Mouse (Mus musculus): Measurements from ENCODE around the gene Ggt5. TPM values are rescaled to one million over a fixed set of nuclear protein-coding genes. Genes with fewer than 3 reads are reported as not detected.
A peak's percentile ranks its signal among the peaks of the same experiment; 100 is the strongest.

The Ggt5 gene
- total RNA-seq, 2 experiments from 2014 or later: 6.5 to 6.6 TPM

DNA sequence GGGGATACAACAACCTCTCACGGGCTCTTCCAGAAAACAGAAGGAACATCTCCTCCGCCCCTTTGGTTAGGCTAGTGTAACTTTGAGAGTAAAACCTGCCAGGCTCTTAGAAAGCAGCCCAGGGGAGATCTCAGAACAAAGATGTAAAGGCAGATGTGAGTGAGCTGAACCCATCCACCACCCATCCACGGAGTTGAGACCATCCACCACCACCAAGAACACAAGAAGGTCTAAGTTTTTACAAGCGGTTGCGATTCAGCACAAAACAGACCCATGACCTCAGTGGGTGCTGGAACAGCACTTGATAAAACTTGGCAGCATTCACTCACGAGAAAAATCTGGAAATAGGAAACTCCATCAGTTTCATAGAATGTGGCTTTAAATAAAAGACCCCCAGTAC is 36.8 kb downstream of the Ggt5 start:
- no peak for DNase-seq

DNA sequence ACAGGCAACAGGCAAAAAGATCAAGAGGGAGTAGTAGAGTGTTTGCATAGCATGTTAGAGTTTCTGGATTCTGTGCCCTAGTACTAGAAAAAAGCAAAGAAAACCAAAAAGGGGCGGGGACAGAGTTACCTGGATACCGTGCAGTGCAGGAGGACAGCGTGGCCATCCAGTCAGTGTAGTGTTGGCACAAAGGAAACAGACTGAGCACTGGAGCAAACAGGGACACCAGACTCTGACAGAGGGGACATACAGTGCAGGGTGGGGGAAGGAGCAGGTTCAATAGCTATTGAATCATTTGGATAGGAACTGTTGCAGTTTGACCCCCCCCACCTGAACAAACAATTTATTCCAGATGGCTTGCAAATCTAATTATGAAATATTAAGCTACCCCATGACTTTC is 37.9 kb downstream of the Ggt5 start:
- DNase-seq: peak in 1 of 2 experiments; percentile 37

DNA sequence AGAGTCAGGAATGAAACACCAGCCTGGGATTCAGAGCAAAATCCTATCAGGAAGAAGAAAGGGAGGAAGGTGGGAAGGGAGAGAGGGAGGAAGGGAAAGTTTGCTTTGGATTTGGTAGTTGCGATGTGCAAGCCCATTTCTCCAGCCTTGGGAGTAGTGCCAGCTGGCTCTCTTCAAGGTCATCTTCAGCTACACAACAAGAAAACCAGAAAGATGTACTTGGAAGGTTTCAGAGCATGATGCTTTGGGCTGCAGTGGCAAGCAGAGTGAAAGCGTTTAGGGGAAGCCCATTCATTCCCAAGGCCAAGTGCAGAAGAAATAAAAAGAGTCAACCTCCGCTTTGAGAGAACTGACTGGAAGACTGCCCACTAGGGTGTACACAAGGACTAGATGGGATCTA is 38.4 kb downstream of the Ggt5 start:
- DNase-seq: peak; percentile 80 to 85

DNA sequence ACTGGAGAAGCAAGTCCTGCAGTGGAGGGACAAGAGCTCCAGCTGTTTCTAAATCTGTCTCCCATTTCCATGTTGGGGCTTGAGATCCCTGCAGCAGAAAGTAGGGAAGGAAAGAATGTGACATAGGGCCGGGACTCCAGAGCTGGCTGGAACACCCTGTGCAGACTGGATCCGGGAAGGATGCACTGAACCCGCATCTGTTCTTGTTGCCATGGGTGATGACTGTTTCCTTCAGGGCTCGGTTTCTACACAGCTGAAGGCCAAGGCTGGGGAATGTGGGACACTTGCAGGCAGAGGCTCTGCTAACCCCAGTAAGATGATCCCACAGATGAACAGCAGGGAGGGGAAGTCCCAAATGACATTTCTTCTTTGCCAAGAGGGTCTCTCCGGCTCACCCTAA is 43.5 kb downstream of the Ggt5 start:
- peak; percentile 35 to 37 for DNase-seq

DNA sequence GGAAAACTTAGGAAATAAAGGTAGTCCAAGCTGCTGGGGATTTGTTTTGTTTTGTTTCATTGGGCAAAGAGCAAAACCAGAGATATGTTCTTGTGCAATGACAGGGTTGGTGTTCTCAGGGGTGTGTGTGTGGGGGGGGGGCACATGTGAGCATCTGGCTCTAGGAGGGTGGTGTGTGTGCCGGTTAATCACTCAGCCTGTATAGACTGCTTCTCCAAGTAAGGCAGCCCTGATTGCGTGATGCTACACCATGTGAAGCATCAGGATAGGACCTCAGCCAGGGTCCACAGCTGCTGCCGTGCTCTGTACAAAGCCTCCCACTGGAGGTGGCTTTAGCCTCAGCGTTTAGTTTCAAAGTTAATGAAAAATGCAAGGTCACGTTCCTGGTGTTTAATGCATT is 43.9 kb downstream of the Ggt5 start:
- no peak for DNase-seq

DNA sequence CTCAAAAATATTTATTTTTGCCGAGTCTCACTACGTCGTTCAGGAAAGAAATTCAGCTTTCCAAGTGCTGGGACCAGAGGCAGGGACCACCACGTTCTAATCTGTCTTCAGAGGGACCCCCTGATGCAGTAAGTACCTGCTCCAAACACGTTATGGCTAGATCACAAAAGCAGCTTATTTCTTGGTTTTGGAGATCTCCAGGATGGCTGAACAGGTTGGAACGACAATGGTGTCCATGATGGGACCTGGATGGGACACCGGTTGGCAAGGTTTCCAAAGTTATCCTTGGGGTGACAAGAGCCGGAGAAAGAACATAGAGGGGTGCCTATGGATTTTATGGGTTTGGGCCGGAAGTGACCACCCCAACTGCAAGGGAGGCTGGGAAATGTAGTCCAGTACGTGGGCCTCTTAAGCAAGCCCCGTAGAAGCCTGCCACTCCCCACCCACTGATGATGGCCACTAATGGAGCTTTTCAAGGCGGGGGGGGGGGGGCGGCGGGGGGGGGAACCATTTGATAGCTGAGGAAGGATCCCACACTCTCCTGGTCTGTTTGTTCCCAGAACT is 44.5 kb downstream of the Ggt5 start:
- DNase-seq: no peak

DNA sequence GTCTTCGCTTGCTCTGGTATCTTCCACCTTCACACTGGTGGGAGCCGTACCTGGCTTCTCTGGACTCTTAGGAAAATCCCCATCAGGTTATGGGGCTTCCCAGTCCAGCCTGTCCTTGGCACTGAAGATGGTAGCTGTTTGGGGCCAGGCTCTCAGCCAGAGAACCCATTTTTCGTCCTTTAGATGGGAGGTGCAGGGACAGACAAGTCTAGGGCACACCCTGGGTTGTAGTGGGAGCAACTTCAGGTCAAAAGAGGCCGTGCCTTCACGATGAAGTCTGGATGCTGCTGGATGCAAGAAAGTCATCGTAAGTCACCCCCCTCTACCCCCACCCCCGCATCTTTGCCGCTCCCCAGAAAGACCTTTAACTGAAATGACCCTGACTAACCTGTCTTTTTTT is 45.5 kb downstream of the Ggt5 start:
- no peak for DNase-seq

DNA sequence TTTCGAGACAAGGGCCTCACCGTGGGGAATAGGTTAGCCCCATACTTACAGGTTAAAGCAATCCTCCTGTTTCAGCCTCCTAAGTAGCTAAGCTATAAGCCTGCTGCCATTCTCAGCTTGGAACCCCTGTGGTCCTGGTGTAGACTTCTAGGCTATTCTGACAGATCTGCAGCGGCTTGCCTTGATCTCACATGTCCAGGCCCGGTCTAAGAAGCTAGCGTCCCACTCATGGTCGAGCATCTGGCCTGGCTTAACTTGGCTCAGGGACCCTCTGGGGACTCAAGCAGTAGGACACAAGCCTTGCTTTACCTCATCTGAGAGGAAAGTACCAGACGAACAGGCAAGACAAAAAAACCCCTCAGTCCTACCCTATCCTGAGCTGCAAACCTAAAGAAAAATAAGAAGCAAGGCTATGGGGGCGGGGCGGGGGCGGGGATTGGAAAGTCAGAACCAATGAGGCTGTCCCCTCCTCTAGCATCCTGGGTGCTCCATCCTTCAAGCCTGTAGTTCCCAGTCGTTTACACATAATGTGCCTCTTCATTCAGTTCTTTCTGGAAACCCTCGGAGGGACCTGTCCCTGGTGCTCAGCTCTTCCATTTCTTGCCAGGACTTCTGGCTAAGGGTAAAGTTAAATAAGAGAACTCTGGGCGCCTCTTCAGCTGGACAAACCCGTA is 46.0 kb downstream of the Ggt5 start:
- no peak for DNase-seq

DNA sequence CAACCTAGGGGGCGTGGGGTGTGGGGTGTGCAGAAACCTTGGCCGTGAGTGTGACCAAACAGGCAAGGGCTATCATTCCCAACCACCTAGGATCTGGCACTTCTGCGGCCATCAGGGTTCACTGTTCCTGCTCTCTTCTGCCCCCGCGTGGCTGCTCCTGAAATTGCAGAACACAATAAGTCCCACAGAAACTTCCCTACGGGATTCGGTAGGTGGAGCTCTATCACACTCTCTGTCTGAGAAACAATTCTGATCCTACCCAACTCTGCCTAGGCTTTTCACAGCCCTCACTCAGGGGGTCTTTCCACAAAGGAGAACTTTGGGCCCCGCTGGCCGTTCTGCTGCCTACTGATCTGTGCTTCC is 46.5 kb downstream of the Ggt5 start:
- DNase-seq: peak; percentile 86 to 89

DNA sequence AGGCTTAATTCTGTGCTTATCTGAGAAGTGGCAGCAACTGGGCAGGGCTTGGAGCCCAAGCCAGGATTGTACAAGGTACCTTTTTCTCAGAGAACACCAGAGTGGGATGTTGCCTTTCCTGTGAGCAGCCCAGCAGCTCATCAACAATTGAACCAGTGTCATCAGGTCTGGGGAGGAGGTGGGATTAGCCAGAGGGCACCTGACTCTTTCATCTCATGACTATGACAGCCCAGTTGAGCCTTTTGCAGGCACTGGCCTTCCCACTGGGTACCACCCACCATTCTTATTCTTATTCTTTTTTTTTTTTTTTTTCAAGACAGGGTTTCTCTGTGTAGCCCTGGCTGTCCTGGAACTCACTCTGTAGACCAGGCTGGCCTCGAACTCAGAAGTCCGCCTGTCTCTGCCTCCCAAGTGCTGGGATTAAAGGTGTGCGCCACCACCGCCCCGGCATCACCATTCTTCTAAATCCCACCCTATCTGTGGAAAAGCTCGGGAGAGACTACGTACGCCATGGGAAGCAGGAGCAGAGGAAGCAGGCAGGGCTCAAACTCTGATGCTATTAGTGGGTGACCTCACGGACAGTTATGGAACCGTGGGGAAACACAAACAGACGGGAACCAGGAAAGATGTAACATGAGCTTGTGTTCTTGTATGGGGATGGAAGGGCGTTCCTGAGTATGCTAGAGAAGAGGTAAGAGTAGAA is 47.1 kb downstream of the Ggt5 start:
- DNase-seq: no peak

DNA sequence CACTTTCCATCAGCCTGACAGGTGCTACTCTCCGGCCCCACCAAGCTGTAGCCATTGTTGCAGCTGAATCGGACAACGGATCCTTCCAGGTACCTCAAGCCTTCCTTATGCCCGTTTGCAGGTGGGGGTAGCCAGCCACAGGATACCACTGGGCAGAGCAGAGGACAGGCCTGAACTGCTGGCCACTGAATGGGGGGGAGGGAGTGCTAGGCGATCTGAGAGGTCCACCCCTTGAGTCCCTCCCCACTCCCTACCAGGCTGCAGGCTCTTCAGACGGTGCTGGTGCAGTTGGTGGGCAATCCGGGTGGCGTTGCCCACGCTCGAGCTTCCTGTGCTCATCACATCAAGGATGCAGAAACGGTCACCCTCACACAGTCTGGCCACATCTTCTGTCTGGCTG is 48.6 kb downstream of the Ggt5 start:
- DNase-seq: no peak

DNA sequence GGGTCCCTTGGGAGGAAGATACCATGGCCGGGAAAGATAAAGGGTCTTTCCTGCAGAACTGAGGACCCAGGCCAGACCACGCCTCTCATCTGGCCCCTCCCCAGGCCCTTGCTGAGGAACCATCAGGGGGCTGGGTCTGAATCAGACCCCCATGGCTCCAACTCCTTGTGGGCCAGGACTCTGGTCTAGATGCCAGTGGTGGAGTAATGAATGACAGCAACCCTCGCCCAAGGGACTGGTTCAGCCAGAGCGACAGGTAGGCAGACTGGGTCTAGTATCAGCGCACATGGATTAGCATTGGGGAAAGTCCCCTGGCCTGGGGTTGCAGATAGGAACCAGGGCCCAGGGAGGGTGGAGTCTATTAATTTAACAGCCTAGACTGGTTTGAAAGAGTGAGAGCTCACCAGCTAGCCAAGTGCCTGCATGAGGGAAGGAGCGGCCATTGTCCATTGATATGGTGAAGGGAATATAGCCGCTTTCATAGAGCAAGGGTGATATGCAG is 52.6 kb downstream of the Ggt5 start:
- DNase-seq: no peak

DNA sequence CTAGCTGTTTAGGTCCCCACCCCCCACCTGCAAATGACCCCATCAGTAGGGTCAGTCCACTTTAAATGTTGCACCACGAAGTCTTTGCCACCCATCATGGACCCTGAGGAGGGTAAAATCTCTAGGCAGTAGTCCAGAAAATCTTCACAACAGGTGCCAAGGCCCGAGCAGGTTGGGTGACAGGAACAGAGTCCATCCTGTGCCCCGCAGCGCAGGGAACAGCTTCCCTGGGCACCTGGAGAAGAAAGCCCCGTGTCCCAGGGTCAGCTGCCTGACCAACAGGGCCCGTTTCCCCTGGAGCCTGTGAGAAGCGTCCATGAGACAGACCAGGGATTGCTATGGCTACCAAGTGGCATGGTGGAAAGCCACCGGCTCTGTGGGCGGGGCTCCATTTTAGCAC is 53.3 kb downstream of the Ggt5 start:
- no peak for DNase-seq

DNA sequence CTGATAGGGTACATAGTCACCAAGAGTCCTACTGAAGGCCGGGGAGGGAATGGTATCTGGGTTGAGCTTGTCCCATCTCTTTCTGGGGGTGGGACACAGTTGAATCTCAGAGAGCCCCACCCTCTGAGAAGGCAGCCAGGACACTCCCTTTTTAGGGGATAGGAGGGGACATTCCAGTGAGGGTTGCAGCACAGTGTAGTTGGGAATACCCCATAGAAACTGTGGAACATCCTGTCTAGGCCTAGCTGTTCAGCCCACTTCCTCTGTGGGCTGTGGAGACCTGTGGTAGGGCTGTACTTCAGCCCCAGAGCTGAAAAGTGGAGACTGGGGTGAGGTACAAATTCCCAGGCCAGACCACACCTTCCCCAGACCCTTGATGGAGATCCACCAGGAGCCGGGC is 53.8 kb downstream of the Ggt5 start:
- DNase-seq: no peak

DNA sequence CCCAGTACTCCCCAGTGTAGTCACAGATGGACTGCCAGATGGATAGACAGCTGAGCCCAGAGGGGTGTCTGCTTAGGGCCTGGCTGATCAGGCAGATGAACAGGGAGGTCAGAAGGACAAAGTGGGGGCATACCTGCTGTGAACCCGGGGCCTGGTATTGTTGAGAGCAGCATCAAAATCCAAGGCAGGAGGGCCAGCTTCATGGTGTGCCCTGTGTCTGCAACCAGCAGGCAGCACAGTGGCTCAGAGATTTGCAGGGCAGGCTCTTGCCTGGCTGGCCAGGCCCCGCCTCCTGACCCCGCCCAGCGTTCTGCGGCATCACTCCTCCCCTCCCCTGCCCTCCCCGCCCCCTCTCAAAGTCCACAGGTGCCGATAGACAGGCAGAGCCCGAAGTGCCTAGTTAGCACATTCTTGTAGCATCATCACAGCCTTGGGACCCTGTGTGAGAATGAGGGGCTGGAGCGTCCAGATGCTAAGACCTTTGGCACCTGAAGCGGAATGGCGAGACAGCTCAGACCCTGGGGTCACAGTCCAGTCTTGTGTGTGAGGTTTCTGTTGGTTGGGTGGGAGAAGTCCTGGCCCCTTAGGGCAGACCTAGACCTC is 54.7 kb downstream of the Ggt5 start, which contains the start of gene Susd2:
TSS of gene Susd2 (minus strand) at position 268 of the 603 bp plus-strand sequence.
- peak; percentile 65 to 84 for DNase-seq

DNA sequence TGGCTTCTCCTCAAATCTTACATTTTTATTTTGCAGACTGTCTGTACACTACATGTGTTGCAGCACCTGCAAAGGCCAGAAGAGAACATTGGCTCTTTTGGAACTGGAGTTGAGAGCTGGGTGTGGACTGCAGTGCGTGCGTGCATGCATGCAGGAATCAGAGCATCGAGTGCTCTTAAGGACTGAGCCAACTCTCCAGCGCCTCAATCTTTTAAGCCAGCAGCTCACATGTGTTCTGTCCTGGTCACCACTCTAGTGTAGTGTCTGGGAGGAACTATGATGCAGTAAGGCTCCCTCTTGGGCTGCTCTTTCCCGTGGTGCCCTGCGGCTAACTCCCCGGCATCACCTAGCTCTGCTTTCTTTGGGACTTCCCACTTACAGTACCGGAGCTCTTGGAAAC is 56.5 kb downstream of the Ggt5 start:
- no peak for DNase-seq

DNA sequence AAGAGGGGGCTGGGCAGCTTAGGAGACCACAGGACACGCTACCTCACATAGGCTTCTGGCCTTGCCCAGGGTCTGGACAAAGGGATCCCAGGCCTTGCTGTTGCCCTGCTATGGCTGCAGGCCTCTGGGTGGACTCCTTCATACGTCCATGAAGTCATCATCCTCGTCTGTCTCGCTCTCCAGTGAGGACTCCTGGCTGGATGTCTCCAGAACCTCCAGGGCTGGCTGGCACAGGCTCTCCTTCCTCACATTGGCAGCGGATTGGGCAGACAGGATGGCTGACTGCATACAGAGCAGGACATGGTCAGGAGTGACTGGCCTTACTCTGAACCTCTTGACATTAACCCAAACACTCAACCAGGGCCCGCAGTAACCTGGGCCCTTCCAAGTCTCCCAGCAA is 57.3 kb downstream of the Ggt5 start:
- no peak for DNase-seq

DNA sequence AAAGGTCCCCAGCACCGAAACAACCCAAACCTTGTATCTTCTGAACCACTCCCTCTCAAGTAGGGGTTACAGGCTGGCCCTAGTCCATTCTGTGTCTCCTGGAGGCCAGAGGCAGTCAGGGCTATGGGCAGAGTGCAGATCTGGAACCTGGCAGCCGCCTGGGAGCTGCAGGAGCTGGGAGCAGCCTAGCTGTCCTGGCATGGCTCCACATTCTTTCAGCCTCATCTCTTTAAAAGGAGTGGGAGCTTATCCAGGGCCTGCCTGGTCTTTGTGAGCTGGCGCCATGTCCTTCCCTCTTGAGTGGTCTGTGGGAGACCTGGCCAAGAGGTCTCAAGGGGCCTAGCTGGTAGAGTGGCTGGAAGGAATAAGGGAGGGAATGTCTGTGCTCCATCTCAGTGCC is 58.2 kb downstream of the Ggt5 start:
- DNase-seq: peak in 1 of 2 experiments; percentile 37

DNA sequence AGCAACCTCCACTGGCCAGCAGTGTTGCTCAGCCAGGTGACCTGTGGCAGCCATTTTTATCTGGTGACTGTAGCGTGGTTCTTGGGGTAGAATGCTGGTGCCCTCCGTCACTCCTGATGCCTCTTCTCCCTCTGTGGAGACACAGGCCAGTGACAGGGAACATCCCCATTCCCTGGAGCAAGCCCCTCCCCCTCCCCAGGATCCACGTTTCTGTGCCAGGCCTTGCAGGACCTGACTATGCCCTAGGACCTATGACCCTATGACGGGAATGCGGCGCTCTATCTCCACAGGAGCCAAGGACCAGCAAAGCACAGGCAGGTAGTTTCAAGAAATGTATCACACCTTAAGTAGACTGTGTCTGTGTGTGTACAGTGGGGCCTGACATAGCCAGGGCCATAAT is 59.0 kb downstream of the Ggt5 start:
- no peak for DNase-seq

DNA sequence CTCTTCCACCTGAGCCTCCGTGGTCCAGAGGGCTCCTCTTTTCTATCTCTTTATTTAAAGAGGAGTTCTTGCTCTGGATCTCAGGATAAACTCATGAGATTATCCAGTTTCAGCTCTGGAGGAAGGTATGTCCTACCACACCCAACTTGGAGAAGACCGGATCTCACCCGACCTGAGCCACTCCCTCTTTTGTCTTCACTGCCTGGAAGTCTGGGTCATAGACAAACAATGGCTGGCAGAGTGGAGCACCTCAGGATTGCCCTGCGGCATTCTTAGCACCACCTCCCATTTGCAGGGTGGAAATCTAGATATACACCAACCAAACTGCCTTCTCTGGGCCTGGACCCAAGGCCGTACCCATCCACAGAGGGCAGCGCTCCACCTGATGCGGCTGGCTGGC is 59.9 kb downstream of the Ggt5 start:
- DNase-seq: no peak

DNA sequence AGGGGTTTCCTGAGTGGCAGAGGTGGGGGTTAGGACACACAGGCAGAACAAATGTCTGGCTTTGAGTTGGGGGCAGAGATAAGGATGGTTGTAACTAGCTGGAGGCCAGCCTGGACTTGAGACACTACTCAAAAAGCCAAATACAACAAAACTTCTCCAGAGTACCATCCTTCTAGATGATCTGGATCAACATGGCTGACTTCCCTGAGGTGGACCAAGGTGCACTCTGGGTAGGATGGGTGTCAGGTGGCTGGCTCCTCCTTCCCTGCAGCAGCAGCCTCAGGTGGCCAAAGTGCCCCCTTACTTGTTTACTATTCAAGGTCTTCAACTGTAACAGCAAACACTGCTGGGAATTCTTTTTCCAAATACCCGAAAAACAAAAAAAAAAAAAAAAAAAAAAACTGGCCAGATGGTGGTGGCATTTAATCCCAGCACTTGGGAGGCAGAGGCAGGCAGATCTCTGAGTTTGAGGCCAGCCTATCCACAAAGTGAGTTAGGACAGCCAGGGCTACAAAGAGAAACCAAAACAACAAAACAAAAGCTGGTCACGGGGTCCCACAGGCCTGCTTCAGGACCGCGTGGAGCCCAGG is 60.4 kb downstream of the Ggt5 start:
- DNase-seq: no peak

DNA sequence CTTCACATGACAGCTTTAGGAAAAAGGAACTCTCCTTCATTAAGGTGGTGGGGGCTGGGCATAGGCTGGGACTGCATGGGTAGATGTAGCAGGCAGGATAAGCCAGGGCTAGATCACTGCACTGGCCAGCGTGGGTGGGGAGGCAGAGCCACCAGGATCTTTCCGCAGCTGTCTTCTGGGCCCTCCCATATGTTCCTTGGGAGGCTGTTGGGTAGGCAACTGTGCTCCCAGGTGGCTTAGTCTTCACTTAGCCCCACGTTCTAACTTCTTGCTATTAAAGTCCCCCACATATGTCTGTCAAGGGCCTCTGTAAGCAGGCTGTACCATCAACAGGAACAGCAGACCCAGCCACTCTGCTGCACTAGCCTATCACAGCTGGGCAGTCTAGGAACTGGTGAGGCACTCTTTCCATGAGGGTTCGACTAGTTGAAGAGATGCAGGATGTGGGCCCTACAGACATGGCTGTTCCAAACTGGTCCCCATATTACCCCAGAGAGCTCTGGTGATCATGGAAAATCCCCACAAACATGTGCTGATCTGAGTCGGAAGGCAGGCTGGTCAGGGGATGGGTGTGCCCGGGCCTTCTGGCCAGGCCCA is 61.3 kb downstream of the Ggt5 start:
- DNase-seq: no peak
